ENCODE assay signal across 8 mouse cellular contexts in the genomic region with DNA sequence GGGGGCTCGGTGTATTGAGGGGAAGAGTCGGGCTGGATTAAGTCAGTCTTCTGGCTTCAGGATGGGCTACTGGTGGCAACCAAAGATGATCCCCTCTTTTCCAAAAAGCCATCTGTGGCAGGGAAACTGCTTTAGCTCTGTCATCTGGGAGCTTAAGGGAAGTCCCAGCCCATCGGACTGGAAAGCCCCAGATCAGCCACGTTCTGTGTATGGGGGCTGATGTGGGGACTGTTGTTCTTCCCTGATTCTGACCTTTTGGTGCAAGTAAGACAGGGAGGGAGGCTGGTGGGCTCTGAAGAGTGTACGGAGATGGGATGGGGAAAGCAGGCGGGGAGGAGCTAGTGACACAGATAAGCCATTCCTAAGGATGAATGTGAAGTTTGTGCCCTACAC. TPM values are rescaled to one million over a fixed set of nuclear protein-coding genes. Genes with fewer than 3 reads are reported as not detected.
DNase-seq lines count a peak whose midpoint lies in the region; ATAC-seq and TF ChIP-seq lines count a peak whose summit lies in the region.

No protein-coding gene starts in this region.

- no peak for TF ChIP-seq EP300 in ES-Bruce4 (IDR thresholded peaks at IDR 0.05; ENCODE audit: insufficient read depth, low read depth, low read length)

- no peaks in the 10 kb centered on the region for H3K36me3 ChIP-seq in heart, embryonic 12.5 days
- no peaks in the 10 kb centered on the region for H3K36me3 ChIP-seq in ES-Bruce4 (ENCODE audit: control insufficient read depth, insufficient read depth, low read length, poor library complexity, severe bottlenecking)
- no peaks in the 10 kb centered on the region for H3K36me3 ChIP-seq in hindbrain, embryonic 10.5 days
- no peaks in the 10 kb centered on the region for H3K36me3 ChIP-seq in macrophage (ENCODE audit: inconsistent target)

- ATAC-seq in heart, embryonic 12.5 days (ENCODE audit: insufficient number of reproducible peaks, low FRiP score), result no peak

- H3K4me2 ChIP-seq in heart, embryonic 12.5 days, result peak overlapping the region; percentile 68

- WGBS in heart, embryonic 12.5 days, result 9% methylated on average over 6 of the region's 6 CpGs
- WGBS in hindbrain, embryonic 10.5 days, result 5% methylated on average over 6 of the region's 6 CpGs
- WGBS in macrophage (ENCODE audit: missing documents), result 52% methylated on average over 6 of the region's 6 CpGs

- no peak for DNase-seq in heart, postnatal 14 days
- DNase-seq in hindbrain, embryonic 10.5 days (ENCODE audit: low spot score), result no peak
- DNase-seq in left cerebral cortex, adult 9 months (ENCODE audit: low spot score in 2 of 2), result no peak
- DNase-seq in cerebellum, adult 18-20 months, result no peak
- no peak for DNase-seq in ovary, adult 18-20 months (ENCODE audit: low spot score)

- peak overlapping the region; percentile 80 for H3K27ac ChIP-seq in heart, embryonic 12.5 days (ENCODE audit: poor library complexity, severe bottlenecking)
- peak overlapping the region; percentile 68 for H3K27ac ChIP-seq in ES-Bruce4 (ENCODE audit: insufficient read depth, low read length)
- peak overlapping the region; percentile 88 for H3K27ac ChIP-seq in hindbrain, embryonic 10.5 days
- peak overlapping the region; percentile 98 for H3K27ac ChIP-seq in macrophage

- H3K4me3 ChIP-seq in heart, embryonic 12.5 days, result peak overlapping the region; percentile 28
- H3K4me3 ChIP-seq in ES-Bruce4 (ENCODE audit: low read depth, low read length), result peak overlapping the region; percentile 36
- peak overlapping the region; percentile 47 for H3K4me3 ChIP-seq in hindbrain, embryonic 10.5 days
- H3K4me3 ChIP-seq in macrophage (ENCODE audit: inconsistent target), result no peak overlapping the region

- H3K27me3 ChIP-seq in heart, embryonic 12.5 days (replicated peaks), result no peaks in the 10 kb centered on the region
- H3K27me3 ChIP-seq in ES-Bruce4 (ENCODE audit: control insufficient read depth, insufficient read depth, low read length, poor library complexity, severe bottlenecking), result no peaks in the 10 kb centered on the region
- H3K27me3 ChIP-seq in hindbrain, embryonic 10.5 days (ENCODE audit: insufficient read depth, poor library complexity, severe bottlenecking), result no peaks in the 10 kb centered on the region

- peak overlapping the region; percentile 39 for H3K9ac ChIP-seq in heart, embryonic 12.5 days
- H3K9ac ChIP-seq in ES-Bruce4 (ENCODE audit: low read depth, poor library complexity, severe bottlenecking), result peak overlapping the region; percentile 11

- no peak for TF ChIP-seq POLR2A in ES-Bruce4 (IDR thresholded peaks at IDR 0.05; ENCODE audit: insufficient read depth, low read length)

- H3K4me1 ChIP-seq in heart, embryonic 12.5 days (replicated peaks), result peaks cover 72% of the 10 kb centered on the region
- H3K4me1 ChIP-seq in ES-Bruce4 (ENCODE audit: control insufficient read depth, insufficient read depth, low read length), result peaks cover 15% of the 10 kb centered on the region
- H3K4me1 ChIP-seq in hindbrain, embryonic 10.5 days (replicated peaks), result peaks cover 91% of the 10 kb centered on the region

- no peaks in the 10 kb centered on the region for H3K9me3 ChIP-seq in heart, embryonic 12.5 days (replicated peaks)
- H3K9me3 ChIP-seq in ES-Bruce4 (replicated peaks; ENCODE audit: control insufficient read depth, insufficient read depth, low read length, poor library complexity, severe bottlenecking), result no peaks in the 10 kb centered on the region
- no peaks in the 10 kb centered on the region for H3K9me3 ChIP-seq in hindbrain, embryonic 10.5 days

- TF ChIP-seq CTCF in ES-Bruce4 (IDR thresholded peaks at IDR 0.05; ENCODE audit: low read depth, low read length), result no peak

- no peaks in the 10 kb centered on the region for H3K79me2 ChIP-seq in macrophage (ENCODE audit: inconsistent target)

- intact Hi-C loops in heart, postnatal 14 days (cut with DNase I), result loop anchor here (2.0 to 5.0 kb wide), 2 partner anchors 13 to 127 kb away; a partner anchor contains a TSS

RNA-seq across cellular contexts. Expression of a gene that starts 22.6 kb away (rescaled TPM):
- polyA plus RNA-seq in heart, embryonic 12.5 days (2016; fragmentation: Nextera tagmentation; extraction: Ambion mirVana), result 24.1 and 24.2 TPM in 2 replicates
- 10 to 100 TPM; 47.6 to 50.0 TPM for total RNA-seq in heart, postnatal 14 days (2021)
- polyA plus RNA-seq in ES-Bruce4 (2011; ENCODE audit: insufficient read depth, insufficient read length, low read depth, missing spikeins) (14.2 and 16.3 TPM in 2 replicates), macrophage (2018) (33.5 to 58.8 TPM (median 46.5 TPM) in 3 replicates)
- 26.5 and 30.0 TPM in 2 replicates for polyA plus RNA-seq in hindbrain, embryonic 10.5 days (2016; fragmentation: Nextera tagmentation; extraction: Ambion mirVana)
- 10 to 100 TPM; 15.9 to 99.6 (median 53.2) TPM for total RNA-seq in macrophage (2018; cell fraction: chromatin; rRNA removed)
- total RNA-seq in macrophage (2018; cell fraction: cytosol; rRNA removed), result 100 to 1,000 TPM in 1 of 26 experiments, 10 to 100 TPM in 25; 25.7 to 101 (median 73.3) TPM
- total RNA-seq in macrophage (2018; cell fraction: nucleus; rRNA removed), result 100 to 1,000 TPM in 4 of 26 experiments, 10 to 100 TPM in 22; 24.4 to 126 (median 65.5) TPM

RNA-seq across cellular contexts. Expression of a gene that starts 48.9 kb away (rescaled TPM):
- polyA plus RNA-seq in heart, embryonic 12.5 days (2016; fragmentation: Nextera tagmentation; extraction: Ambion mirVana), result 88.2 and 94.4 TPM in 2 replicates
- 10 to 100 TPM; 29.7 to 30.0 TPM for total RNA-seq in heart, postnatal 14 days (2021)
- polyA plus RNA-seq in ES-Bruce4 (2011; ENCODE audit: insufficient read depth, insufficient read length, low read depth, missing spikeins) (91.4 and 95.8 TPM in 2 replicates), macrophage (2018) (31.2 to 78.5 TPM (median 36.3 TPM) in 3 replicates)
- 203 and 209 TPM in 2 replicates for polyA plus RNA-seq in hindbrain, embryonic 10.5 days (2016; fragmentation: Nextera tagmentation; extraction: Ambion mirVana)
- total RNA-seq in macrophage (2018; cell fraction: chromatin; rRNA removed), result 10 to 100 TPM in 10 of 26 experiments, 1 to 10 TPM in 16; 1.4 to 28.2 (median 8.6) TPM
- total RNA-seq in macrophage (2018; cell fraction: cytosol; rRNA removed), result 10 to 100 TPM; 24.0 to 41.5 (median 31.3) TPM
- total RNA-seq in macrophage (2018; cell fraction: nucleus; rRNA removed), result 10 to 100 TPM in 11 of 26 experiments, 1 to 10 TPM in 15; 3.3 to 25.5 (median 8.6) TPM

RNA-seq across cellular contexts. Expression of a gene that starts 49.0 kb away (rescaled TPM):
- polyA plus RNA-seq in heart, embryonic 12.5 days (2016; fragmentation: Nextera tagmentation; extraction: Ambion mirVana), result 8.1 and 8.9 TPM in 2 replicates
- 1 to 10 TPM; 4.1 to 5.3 TPM for total RNA-seq in heart, postnatal 14 days (2021)
- polyA plus RNA-seq in ES-Bruce4 (2011; ENCODE audit: insufficient read depth, insufficient read length, low read depth, missing spikeins), result 6.0 and 7.3 TPM in 2 replicates
- 12.9 and 17.9 TPM in 2 replicates for polyA plus RNA-seq in hindbrain, embryonic 10.5 days (2016; fragmentation: Nextera tagmentation; extraction: Ambion mirVana)
- 10 to 100 TPM in 12 of 26 experiments, 1 to 10 TPM in 13, under 1 TPM in 1; 1.00 to 20.7 (median 9.2) TPM for total RNA-seq in macrophage (2018; cell fraction: chromatin; rRNA removed)
- 1 to 10 TPM; 4.2 to 8.7 (median 6.3) TPM for total RNA-seq in macrophage (2018; cell fraction: cytosol; rRNA removed)
- 10 to 100 TPM in 10 of 26 experiments, 1 to 10 TPM in 16; 2.9 to 19.8 (median 7.7) TPM for total RNA-seq in macrophage (2018; cell fraction: nucleus; rRNA removed)
- 3.7 to 8.0 TPM (median 6.1 TPM) in 3 replicates for polyA plus RNA-seq in macrophage (2018)
